Mouse (Mus musculus) retina, postnatal 7 days (tissue): ENCODE data around the gene Smoc1.

Source experiments
- DNase-seq: peaks from one replicate; pipeline ENCODE4 v3.0.0-alpha.2; 2012; ENCODE audit warnings: low read depth, low spot score

Gene Smoc1

DNA sequence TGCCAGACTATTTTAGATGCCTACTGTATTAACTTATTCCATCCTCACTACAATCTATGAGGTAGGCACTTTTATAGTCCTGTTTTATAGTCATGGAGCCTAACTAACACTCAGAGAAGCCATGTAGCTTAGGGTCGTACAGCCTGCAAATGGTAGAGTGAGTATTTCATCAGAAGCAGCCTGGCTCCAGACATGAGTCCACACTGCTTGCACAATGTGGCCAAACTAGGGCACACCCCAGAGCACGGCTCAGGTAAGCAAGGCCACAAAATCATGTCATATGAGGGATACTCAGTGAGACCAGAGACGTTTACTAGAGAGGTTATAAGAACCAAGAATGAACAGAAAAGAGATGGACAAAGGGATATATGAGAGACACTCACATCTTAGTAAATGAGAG lies 100.2 kb downstream of the Smoc1 start:
- no peak for DNase-seq

DNA sequence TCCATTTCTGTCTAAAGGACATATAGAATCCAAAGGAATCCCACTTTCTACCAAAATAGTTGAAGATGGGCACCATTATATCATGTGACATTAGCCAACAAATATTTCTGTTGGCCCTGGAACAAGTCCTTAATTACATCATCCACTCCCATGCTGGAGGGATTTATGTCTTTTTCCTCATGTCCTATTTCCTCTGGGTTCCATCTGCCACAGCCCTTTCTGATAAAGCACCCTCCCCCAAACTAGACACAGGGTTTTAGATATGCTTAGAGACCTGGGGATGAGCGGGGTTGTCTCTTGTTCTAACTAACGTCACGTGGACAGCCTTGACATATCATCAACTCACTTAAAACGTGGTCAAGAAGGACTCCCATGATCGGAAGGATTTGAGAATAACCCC lies 102.1 kb downstream of the Smoc1 start:
- DNase-seq: no peak

DNA sequence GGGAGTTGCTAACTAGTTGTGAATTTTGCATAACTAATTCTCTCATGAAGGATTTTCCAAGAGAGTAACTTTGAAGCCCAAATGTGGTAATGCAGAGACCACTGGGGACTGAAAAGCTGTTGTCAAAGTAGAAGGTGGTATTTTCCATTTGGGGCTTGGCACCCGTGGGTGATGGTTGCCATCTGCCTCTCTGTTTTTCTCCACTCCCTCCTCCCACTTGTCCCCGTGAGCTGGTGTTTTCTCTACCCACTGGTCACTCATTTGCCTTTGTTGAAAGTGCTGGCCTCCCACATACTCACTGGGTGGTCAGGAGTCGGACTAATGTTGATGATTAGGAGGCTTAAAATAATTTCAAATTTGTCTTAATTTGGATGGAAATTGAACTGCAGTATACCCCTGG lies 104.1 kb downstream of the Smoc1 start:
- DNase-seq: no peak

DNA sequence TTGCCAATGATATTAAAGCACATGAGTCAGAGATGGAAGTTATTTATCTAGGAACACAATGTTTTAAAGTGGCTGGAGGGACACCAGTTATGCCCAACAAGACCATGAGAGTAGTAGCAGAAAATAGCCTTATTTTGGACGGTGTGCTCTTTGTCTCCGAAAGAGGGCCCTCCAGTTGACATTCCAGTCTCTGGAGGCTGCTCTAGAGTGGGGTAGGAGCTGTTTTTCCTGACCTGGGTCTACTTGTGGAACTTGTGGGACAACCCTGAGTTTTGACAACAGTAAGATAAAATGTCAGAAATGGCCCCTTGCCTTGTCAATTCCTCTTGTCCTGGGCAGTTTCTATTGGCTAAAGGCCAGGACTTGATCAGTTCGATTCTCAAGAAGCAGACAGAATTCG lies 104.5 kb downstream of the Smoc1 start:
- no peak for DNase-seq

DNA sequence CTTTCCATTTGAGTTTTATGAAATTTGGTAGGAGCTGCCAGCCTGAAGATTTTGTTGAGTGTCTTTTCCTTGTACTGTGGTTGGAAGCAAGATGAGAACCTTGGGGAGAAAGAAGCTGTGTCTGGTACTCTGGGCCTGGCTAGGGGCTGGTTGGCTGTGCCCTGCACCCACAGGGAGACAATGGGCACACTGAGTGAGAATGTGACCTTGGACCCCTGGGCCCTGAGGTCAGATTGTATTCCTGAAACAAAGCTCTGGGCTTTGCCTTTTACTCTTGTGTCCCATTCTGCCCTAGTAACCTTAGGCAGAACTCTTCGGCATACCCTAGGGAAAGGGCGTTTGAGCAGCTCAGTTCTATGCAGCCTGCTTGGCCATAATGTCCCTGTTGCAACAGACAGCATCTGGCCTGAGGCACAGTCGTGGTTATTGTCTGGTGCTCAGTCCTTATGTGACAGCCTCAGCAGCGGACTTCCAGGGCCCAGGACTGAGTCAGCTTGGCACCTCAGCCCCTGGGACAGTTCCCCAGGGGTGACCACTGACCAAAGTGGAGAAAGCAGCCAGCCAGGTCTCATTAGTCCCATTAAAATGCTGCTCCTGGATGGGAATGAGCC lies 106.6 kb downstream of the Smoc1 start:
- DNase-seq: no peak

DNA sequence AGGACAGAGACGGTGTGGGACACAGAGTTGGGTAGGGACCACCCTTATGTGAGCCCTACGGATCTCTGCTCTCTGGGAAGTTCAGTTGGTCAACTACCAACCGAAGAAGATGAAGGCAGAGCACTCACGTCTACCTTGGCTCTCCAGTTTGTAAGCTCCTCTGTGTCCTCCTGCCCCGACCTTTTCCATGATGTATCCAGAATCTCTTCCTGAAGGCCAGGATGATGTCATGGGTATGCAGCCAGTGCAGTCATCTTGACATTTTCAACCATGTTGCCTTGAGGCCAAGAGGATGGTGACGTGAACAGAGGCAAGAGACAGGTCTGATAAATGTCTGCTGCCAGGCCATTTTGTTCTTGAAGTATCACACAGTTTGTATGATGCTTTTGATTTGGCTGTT lies 111.6 kb downstream of the Smoc1 start:
- DNase-seq: no peak

DNA sequence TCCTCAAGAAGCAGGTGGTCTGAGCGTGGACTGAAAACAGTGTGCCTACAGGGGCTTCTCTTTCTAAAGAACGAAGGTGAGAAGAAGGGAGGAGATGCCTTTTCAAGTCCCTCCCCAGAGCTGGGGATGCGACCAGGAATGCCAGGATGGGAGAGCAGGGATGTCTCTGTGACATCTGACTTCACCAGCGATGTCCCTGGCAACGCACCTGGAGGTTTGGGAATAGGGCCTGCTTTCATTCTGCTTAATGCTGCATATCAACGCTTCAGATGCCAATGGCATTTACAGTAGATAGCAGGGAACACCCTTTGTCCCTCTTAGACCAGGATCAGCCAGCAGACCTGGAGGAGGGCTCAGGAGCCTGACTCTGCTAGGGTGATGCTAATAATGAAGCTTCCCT lies 112.9 kb downstream of the Smoc1 start:
- DNase-seq: no peak

DNA sequence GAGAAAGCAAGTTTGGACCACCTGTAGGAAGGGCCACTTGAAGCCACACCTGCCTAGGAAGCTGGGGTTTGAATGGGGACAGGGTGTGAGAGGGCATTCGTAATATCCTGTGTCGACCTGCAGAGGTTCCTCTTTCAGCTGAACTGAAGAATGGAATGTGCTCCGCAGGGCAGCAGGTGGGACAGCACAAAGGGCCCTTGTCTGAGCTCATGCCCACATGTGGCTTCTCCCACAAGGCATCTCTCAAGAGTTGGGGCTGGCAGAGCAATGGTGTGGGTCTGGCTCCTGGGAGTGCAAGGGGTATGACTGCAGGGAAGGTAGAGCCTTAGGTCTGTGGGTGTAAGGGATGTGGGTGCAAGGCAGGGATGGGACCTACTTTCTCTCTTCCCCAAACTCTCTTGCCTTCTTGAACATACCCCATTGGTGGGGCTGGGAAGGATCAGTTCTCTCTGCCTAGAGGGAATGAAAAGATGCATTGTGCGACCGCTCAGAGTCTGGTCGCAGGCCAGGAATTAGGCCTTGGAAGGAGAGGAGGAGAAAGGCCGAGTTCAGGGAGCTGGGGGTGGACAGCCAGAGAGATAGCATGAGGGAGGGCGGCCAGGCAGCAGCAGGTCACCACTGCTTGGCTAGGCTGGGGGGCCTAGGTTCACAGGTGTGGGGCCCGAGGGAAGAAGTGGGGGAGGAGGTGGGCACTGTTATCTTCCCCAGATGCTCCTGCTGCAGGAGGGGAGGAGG lies 114.2 kb downstream of the Smoc1 start:
- peak; percentile 3 for DNase-seq

DNA sequence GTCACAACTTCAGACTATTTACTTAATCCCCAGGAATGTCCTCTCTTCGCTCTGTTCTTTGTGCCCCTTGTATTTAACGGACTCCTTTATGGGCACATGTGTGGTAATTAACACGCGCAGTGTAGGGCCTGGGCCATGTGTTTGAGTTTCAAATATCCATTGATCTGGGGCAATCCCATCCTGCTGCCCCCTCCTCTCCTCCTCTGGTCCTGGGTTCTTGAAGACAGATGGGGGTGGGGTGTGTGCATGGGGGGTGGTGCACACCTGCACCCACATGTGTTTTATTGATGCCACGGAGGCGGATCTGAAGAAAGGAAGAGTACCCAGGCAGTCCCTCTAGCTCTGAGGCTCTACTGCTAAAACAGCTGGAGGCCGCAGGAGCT lies 114.7 kb downstream of the Smoc1 start:
- no peak for DNase-seq

DNA sequence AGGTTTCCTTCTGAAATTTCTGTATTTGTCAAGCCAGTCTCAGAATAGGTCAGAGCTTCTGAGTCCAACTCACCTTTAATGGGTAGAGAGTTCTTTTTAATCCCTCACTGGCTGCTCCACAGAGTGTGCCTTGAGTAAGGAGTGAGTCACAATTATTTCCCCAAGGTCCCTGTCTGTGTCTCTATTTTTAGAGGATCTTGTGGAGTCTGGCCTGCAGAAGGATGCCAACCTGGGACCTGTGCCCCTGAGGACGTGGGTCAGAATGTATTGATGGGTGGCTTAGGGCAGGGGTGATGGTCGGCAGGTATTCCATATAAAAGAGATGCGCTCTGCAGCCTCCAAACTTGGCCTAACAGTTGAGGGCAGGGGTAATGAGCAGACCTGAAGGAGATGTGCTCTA lies 115.6 kb downstream of the Smoc1 start:
- DNase-seq: no peak

DNA sequence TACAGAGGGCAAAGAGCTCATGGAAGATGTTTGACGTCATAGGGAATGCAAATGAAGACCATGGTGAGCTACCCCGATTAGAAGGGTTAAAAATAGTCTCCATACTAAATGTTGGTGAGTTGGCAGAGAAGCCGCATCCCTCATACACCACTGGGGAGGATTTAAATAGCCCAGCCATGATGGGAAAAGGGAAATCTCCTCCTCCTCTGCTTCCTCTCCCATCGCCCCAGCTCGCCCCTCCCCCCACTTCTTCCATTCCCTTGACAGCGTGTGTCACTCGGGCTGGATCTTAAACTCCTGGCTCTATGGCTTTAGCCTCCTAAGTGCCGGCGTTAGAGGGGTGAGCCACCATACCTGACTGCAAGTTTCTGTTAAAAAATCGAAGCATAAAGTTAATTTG lies 117.6 kb downstream of the Smoc1 start:
- no peak for DNase-seq

DNA sequence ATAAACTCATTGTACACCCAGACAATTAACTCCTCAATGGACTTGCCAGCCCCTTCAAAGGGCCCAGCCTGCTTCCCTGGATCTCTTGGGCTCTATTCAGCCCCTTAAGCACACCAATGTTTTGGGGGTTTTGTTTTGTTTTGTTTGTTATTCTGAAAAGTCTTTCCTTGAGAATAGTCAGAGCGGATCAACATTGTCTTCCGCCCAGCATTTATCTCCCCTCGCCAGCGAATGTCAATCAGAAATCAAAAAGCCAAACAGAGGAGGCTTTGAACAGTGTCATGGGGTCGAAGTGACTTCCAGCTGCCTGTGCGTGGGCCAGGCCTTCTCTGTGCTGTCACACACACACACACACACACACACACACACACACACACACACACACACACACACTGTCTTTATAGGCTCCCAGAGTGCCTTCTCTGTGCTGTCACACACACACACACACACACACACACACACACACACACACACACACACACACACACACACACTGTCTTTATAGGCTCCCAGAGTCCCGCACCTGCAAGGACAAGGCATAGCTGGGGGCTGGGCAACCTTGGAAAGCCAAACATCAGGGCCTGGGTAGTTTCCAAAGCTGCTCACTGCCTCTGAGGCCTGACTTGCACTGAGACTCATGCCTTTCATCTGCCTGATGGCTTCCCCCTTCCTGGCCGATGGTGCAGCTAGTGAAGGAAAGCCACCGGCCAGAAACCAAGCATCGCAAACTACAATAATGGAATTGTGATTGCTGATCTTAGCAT lies 120.0 kb downstream of the Smoc1 start:
- DNase-seq: no peak

DNA sequence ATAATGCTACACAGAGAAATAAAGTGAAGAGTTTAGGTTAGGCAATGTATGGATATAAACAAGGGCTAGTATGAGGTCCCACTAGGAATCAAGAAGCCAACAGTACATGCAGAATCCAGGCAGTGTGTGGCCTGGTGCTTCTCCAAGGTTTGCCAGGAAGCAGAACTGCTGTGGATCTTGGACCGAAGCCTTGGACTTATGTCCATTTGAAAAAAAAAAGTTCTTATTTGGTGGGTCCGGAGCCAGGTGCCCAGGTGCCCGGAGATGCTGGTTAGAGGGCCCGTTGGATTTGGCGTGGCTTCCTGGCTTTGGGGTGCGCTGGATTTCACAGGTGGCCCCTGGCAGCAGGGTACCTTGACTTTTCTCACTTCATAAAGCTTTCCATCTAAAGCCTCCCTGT lies 121.3 kb downstream of the Smoc1 start:
- no peak for DNase-seq

DNA sequence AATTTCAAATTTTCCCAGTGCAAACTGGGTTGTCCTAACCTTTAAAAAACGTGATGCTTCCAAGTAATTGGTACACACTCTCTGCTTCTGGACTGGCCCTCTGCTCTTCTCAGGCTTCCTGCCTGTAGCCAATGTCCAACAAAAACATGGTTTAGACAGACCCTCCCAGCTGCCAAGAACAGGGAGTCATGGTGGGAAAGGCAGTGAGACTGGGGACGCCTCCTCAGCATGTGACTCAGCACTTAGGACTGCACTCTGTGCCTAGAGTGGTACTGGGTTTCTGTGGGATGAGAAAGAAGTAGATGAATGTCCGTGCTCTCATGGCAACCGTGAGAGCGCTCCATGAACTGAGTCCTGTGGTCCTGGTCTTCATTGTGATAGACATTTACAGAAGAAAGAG lies 124.3 kb downstream of the Smoc1 start:
- DNase-seq: no peak

DNA sequence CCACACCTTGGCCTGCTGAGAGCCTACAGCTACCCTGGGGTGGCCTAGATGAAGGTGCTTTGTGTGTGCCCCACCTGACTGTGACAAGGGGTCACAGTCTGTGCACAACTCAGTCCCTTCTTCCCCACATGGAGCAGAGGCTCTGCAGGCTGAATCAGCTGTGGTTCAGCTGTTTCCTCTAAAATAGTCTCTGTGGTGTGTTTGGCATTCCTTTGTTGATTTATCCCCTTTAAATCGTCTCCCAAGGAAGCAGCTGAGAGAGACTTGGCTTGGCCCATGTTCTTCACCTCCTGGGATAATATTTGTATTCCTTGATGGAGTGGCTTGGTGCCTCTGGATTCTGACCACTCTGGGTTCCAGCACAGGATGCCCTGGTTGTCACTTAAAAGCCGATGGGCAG lies 125.5 kb downstream of the Smoc1 start:
- DNase-seq: no peak

DNA sequence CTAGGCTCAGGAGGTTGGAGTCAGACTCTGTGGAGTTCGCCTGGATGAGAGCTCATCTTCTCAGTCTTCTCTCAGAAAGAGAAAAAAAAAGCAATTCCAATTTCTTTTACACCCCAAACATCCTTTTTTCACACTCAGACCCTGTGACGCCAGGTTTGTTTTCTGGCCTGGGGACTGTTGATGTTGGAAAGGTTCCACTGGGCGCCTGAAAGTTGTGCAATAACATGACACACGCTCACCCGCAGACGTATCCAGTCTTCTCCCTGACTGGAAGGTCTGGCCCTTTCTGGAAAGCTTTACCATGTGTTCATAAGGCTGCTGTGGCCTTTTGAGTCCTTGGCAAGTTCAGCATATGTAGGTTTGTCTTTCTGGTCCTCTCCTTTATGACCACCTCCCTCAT lies 129.1 kb downstream of the Smoc1 start:
- DNase-seq: no peak

DNA sequence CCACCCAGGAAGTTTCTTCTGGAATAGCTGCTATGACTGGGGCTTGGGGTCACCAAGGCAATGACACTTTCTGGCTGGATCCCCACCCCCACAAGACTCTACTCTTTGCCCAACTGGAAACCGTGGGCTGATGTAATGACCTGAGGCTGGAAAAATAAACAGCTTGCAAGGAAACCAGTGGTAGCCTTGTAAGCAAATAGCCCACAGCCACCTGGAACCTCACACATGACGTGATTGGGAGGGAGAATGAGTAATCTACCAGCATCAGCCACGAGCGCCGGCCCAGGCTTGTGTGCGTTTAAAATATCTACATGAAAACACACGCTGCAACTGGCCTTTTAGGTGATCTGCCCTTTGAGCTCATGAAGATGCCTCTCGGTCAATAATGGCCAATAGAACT lies 130.2 kb downstream of the Smoc1 start:
- no peak for DNase-seq

DNA sequence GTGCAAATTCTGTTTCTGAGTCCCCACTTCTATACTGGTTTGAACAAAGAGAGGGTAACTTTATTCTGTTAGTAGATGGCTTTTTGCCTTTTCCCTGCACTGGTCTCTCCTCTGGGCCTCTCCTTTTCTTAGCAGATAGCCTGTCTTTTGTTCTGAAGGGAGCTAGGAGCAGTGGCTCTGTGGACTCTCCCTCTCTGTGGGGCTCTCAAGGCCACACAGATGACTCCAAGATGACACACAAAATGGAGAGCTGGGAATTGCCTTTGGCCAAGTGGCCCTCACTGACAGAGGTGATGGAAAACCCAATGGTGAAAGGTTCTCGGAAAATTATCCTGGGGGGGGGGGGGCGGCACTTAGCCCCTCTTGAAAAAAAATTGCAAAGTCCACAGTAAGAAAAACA lies 133.3 kb downstream of the Smoc1 start:
- DNase-seq: no peak

DNA sequence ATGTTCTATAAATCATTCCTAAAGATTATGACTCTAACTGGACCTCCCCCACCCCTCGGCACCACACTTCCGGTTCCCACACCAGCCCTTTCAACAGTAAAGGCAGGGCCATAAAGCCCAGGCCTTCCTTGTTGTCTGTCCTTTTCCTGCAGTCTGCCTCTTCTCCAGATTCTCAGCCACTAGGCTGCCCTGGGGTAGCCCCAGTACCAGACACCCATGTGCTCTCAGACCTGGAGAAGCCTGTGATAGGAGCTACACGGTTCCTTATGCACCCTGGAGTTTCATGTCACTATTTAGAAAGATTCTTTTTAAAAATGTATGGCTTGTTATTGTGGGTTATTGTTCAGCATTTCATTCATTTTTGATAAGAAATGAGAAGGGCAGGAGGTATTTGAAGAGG lies 133.8 kb downstream of the Smoc1 start:
- no peak for DNase-seq

DNA sequence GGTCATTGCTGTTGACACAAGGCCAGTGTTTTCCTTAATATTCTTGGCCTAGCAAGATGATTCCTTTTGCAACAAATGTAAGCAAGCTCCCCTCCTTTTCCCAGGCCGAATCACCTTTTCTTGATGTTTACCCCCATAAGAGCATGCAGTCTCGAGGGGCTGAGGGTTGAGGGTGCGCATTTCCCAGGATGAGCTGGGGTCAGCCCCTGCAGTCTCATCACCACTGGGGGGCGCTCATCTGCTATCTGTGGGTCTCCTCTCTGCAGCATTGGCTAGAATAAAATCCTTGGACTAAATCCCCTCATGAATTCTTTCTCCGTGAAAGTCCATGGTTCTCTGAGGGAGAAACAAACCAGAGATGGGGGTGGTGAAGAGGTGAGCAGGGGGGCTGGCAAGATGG lies 134.2 kb downstream of the Smoc1 start:
- no peak for DNase-seq

DNA sequence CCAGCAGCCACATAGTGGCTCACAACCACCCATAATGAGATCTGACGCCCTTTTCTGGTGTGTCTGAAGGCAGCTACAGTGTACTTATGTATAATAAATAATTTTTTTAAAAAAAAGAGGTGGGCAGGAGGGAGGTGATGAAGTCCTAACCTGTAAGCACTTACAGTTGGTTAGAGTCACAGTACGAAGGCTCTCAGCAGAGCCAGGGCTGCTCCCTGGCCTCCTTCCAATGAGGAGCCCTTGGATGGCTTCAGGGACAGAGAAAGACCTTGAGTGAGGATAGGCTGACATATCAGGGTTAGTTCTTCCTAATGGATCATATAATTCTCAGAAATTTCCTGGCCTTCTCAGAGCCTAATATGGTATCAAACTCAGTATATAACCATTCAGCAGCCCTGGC lies 134.7 kb downstream of the Smoc1 start:
- DNase-seq: no peak

DNA sequence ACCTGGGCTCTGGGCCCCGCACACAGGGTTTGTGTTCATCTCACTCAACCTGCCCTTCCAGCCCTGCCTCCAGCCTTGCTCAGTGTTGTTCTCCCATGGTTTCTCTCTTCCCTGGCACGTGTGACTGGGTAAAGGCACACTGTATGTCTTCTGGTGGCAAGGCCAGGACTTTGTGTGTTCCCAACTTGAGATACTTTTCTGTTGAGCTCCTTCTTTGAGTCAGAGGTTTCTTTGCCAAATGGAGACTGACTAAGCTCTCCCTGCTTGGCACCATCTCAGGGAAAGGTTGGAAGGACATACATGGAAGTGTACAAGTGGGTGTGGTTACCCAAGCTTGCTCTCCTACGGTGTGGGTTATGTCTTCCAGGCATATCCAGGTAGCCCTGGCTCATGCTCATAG lies 136.5 kb downstream of the Smoc1 start:
- DNase-seq: no peak

DNA sequence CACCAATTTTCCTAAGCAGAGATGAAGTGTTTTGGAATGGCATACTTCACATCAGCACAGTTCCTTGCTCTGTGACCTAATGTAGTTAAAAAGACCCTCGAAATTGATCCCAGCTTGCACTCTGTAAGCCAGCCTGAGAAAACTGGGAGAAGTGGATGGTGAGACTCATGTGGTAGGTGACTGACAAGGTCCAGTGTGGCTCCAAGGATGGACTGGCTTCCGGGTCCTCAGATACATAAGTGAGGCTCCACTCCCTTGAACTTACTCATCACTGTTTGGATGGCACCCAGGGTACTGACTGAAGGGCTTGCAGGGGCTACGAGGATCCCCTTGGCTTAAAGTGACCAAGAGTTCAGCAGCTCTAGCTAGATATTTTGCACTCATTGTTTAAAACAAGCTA lies 137.0 kb downstream of the Smoc1 start:
- DNase-seq: no peak
